Mouse (Mus musculus) layer of hippocampus, postnatal 14 days (tissue): ENCODE data around the gene Utrn. TPM values are rescaled to one million over a fixed set of nuclear protein-coding genes. Genes with fewer than 3 reads are reported as not detected.
"Not testable (repeated sequence)": the region's sequence is repeated elsewhere in the genome, so short reads cannot be mapped to it uniquely, and the experiment has no call there.

Experiments
- DNase-seq, 2 experiments: peaks; one replicate each; pipeline ENCODE4 v3.0.0; 2021 to 2022; ENCODE audit warnings: low spot score in 2 of 2, mixed read lengths in 1 of 2
- total RNA-seq, 2 experiments: library from RNA; stranded (reverse); gene quantifications; 2 replicates each; pipeline ENCODE4 v1.2.3; 2021

Gene Utrn
- total RNA-seq, 2 experiments from 2014 or later, result 35.6 to 40.3 TPM

DNA sequence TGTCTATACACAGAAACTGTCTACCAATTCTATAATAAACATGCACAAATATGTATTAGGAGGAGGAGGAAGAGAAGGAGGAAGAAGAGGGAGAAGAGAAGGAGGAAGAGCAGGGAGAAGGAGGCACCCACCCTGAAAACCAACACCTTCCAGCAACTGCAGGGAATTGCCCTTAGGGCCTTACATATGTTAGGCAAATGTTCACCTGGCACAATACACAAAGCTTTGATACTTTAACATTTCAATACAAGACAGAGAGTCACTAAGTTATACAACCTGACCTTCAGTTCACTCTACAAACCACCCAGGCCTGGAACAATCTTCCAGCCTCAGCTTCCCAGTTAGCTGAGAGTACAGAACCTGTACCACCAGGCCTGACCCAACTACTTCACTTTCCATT lies 260.5 kb downstream of the Utrn start:
- DNase-seq, result no peak

DNA sequence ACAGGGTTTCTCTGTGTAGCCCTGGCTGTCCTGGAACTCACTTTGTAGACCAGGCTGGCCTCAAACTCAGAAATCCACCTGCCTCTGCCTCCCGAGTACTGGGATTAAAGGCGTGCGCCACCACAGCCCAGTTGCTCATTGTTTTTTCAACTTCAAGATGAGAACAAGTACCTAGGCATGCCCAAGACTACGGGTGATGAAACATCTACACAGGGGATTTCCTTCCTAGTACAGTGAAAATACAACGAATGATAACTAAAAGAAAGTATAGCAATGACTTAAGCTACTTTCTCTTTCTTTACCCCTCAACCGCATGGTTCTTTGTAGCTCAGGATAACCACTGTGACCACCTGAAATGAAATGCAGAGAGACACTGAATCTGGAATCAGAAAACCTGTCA lies 262.0 kb downstream of the Utrn start:
- not testable (repeated sequence) for DNase-seq

DNA sequence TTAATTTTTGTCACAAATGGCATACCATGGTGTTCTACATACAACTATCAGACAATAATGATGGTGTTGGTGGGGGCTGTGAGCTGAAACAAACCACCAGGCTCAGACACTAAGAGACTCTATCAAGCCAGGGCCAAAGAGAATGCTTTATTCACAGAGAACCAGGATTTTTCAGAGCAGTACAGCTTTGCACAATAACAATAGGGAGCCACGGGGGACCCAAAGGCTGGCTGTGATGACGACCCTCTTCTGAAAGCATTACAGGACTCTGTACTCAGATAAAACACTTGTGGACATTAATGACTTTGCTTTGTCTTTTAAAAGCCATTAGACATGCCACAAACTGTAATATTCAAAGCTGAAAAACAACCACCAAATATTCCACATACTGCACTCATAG lies 273.8 kb downstream of the Utrn start:
- no peak for DNase-seq

DNA sequence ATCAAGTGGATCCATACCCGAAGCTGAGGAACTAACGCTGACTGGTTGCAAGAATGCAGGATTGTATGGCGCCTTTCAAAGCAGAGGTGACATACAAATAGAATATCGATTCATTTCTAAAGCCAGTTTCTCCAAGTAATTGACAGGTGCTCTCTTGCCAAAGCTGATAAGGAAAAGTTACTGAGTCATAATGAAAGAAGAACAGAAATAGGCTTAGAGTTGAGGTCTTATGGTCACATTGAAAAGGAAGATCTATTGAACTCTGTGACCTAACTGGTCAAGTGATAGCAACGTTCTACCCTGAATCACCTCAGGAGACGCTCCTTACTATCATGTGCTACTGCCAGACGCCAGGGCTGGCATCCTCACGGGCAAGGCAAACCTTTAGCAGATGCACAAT lies 274.2 kb downstream of the Utrn start:
- DNase-seq, result no peak

DNA sequence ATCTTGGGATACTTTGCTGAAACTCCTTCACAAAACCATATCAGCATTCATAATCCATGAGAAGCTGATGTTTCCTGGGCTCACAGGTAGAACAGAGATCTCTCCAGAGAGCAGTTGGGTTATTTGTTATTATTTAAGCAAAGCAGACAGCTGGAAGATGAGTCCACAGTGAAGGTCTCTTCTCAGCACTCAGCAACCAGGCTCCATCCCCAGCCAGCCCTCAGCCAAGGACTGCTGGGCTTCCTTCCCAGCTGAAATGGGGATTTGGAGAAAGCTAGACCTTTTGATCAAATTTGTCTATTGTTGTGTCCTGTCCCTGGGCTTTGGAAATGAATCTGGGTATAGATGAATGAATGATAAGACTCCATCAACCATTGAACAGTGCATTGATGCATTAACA lies 276.1 kb downstream of the Utrn start:
- DNase-seq, result no peak

DNA sequence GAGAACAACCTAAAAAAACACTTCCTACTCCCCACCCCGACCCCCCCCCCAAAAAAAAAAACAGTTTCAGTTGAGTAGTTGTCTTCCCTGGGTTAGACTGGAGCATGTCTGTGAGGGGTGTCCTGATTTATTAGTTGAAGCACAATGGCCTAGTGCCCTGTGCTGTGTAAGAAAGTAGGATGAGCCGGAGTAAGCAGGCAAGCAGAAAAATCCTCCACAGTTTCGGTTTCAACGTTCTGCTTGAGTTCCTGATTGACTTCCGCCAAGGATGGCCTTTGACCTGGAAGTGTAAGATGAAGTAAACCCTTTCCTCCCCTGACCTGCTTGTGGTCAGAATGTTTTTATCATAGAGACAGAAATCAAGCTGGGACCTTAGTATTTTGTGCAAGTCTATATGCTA lies 277.2 kb downstream of the Utrn start:
- DNase-seq, result no peak

DNA sequence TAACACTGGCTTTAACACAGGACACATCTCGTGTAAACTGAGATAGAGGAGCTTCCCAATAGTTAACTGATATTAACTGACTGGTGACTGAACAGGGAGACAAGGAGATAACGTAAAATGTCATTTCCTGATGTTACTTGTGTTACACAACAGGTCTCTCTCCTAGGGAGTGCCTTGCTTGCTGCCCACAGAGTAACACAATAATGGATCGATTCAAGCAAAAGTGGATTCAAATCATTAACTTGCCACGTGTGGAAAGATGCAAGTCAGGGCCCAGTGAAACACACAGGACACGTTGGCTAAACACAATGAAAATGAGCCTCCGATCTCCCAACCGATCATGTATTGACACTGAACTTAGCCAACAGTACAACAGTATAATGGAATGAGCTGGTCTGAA lies 281.1 kb downstream of the Utrn start:
- no peak for DNase-seq

DNA sequence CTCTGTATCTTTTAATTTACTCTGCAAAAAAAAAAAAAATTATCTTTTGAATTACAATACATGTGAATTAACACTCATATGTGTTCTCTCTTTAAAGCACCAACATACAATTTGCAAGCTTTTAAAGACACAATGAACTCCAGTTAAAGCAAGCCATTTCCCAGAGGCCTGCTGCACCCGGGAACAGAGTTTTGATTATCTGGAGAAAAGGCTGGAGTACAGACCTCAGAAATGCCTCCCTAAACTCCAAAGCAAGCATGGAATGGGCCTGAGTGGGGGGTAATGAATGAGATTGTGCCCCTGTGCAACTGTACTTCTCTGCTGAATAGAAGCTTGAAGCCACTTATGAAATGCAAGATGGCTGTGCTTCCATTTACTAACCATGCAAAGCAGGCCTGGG lies 281.8 kb downstream of the Utrn start:
- DNase-seq, result no peak

DNA sequence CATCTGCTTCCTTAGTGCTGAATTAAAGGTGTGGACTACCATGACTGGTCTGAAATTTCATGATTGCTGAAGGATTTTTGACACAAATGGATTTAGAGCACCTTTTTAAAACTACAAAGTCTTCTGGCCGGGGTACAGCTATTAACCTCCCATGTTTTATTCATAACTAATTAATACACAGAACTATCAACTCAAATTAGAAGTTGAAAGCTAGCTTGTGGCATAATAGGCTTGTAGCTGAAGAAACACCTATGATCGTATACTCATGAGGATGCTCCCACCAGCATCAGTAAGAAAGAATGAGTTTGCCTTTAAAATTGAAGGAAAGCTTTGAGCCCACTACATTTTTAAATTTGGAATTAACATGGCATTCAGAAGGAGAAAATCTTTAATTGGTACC lies 282.3 kb downstream of the Utrn start:
- no peak for DNase-seq

DNA sequence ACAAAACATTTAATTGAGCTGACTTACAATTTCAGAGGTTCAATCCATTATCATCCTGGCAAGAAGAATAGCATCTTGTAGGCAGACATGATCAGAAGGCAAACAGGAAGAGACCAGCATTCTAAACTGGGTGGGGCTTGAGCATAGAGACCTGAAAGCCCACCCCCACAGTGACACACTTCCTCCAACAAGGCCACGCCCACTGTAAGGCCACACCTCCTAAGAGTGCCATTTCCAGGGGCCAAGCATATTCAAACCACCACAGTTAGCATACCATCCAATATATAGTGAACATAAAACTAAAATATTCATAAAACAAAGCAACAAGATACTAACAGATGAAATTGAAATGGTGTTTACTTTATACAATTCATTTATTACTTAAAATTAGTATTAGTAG lies 283.0 kb downstream of the Utrn start:
- no peak for DNase-seq

DNA sequence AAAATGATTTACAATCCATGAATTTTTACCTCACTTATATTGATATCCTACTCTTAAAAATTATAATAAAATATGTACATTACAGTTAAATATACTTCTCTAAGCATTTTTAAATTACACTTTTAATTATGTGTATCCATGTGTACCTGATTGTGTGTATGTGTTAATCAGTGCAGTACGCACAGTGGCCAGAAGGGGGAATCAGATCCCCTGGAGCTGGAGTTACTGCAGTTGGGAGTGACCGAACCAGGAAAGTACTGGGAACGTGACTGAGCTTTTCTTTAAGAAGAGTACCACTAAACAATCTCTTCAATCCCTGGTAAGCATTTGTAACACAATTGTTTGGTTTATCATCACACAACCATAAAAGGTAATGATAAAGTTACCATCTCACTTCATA lies 285.7 kb downstream of the Utrn start:
- no peak for DNase-seq

DNA sequence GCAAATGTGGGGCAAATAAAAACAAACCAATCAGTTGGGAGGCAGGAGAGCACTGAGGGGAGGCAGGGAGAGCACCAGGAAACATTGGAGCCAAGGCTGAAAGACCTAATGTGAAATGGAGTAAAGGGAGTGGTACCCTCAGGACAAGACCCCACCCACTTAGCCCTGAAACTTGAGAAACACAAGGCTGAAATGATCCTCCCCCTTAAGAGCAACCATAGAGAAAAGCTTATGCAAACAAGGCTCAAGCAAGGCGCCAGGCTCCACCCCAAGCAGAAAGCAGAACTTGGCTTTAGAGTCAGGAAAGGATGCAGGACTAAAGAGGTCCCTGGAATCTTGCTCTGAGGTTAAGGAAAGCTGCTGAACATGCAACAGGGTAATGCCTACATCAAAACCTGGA lies 290.1 kb downstream of the Utrn start:
- DNase-seq, result no peak

DNA sequence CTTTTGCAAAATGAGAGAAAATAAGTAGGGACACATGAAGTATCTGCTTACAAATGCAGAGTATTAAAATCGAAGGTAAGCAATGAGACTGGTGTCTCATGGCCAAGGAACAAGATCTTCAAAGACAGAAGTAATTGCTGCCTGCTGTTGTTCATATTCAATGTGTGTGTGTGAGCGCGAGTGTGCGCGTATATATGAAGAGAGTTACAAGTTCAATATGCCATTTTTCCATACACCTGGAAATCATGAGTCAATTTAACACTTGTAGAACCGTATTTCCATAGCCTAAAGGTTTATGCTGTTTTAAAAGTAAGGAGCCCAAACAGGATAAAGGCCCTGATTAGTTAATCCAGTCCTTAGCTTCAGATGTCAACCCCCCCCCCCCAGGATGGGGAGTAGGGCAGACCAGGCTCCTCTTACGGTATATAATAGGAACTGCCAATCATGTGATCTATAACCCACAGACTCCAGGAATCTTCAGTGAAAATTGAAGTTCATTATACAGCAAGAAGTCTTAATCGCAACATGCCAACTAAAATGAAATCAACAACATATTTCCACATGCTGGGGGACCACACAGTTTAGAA lies 293.2 kb downstream of the Utrn start:
- DNase-seq, result no peak

DNA sequence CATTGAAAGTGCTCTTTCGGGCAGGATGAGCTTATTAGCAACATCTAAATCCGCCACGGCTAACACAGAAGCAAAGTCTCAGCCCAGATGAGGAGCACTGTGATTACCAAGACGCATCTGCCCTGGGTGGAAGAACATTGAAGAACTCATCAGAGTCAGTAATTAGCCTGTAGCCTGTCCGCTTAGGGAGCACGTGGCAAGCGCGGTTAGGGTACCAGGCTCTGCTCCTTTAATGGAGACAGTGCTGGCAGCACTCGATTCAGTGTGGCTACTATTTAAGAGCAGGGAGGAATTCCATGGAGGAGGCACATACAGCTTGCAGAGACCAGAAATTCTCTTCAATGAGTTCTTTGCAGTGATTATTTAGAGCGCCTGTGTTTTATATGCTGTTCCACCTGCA lies 294.4 kb downstream of the Utrn start:
- no peak for DNase-seq

DNA sequence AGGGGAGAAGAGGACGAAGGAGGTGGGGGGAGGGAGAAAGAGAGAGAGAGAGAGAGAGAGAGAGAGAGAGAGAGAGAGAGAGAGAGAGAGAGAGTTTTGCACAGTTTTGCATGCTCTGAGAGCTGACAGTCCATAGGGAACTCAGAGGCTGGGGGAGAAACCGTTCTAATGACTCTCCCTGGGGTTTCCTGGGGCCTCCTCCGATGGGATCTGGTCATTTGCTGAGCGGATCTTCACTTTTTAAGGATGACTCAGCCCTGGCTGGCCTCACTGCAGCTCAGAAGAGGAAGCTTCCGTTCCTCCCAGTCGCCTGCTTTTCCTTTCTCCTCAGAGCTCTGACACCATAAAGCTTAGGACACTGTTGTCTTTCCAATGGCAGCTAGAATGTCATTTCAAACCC lies 295.6 kb downstream of the Utrn start:
- no peak for DNase-seq

DNA sequence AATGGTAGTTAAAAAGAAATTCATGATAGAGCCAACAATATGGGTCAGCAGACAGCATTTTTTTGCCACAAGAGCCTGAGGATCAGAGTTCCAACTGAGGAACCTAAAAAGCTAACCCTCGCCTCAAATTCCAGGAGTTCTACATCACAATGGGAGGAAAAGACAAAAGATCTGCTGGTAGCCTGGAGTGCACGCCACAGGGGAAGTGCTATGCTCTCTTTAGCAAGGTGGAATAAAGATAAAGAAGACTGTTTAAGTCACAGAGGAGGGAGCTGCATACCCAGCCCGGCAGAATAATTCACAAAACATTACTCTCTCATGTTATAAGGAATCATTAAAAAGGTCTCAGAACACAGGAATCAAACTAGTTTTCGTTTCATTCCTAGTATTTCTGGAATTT lies 296.4 kb downstream of the Utrn start:
- no peak for DNase-seq

DNA sequence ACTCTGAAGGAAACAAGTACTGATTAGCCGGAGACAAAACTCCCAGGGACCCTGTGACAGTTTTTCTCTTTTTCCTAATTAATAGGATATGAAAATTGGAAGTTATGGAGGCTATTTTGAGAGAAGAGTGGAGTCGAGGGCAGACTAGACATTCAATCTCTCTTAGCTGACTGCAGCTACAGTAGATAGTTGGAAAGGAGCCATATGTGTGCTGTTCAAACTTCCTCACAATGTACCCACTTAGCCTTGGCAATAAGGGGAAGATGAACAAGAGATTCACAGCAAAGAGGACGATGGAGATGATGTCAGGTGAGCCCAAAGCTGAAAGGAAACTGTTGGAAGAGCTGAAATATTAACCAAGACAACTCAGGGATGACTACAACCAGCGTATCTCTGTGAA lies 304.7 kb downstream of the Utrn start:
- DNase-seq, result no peak

DNA sequence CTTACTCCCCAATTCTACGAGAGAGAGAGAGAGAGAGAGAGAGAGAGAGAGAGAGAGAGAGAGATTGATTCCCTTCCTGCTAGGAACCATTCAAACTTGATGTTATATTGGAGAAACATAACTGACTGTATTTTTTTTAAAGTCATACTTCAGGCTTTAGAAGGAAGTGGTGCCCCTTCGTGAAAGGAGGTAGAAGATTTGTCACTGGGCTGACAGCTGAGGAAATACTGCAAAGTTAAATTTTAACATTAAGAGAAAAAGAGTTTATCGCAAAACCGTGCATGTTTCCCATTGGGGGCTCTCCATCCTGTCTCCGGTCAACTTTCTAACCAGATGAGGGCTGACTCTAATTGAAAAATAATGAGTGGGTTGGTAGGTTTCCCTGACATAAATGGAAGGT lies 310.4 kb downstream of the Utrn start:
- DNase-seq, result no peak

DNA sequence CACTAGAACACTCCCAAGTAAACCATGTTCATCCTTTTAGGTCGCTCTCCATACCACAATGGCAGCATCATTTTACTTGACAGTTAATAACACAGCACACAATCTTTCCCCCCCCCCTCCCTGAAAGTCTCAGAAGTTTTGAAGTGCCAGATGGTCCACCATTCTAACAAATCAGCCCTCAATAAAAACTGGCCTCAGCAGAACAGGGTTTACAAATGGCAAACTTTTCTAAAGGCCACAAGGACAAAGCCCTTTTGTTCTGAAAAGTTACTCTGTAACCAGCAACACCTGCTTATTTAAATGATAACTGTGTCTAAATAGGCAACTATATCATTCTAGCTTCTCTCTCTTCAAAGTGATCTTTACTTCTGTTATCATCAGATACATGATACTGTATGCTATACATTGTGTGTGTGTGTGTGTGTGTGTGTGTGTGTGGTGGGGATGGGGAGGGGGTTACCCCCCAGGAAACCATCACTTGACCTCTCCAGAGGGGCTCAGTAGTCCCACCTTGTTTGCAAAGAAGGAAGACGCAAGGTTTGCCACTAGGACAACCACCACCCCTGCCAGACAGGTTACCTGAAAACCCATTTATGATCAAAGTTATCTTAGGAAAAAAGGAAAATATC lies 315.0 kb downstream of the Utrn start:
- no peak for DNase-seq

DNA sequence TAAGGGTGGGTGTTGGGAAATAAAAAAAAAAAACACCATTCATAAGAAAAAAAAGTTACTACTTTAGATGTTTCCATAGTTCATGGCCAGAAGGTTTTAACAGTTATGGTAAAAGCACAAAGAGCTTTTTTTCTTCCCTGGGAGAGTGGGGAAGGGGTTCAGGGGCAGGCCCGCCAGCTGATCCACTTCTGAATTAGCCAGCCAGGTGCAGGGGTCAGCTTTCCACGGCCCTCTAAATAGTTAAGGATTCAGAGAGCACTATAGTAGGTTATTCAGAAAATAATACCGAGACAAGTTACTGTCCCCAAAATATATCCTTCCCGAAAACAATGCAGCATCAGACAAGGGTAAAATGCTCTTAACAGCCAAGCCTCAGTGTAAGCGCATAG lies 316.3 kb downstream of the Utrn start:
- no peak for DNase-seq

DNA sequence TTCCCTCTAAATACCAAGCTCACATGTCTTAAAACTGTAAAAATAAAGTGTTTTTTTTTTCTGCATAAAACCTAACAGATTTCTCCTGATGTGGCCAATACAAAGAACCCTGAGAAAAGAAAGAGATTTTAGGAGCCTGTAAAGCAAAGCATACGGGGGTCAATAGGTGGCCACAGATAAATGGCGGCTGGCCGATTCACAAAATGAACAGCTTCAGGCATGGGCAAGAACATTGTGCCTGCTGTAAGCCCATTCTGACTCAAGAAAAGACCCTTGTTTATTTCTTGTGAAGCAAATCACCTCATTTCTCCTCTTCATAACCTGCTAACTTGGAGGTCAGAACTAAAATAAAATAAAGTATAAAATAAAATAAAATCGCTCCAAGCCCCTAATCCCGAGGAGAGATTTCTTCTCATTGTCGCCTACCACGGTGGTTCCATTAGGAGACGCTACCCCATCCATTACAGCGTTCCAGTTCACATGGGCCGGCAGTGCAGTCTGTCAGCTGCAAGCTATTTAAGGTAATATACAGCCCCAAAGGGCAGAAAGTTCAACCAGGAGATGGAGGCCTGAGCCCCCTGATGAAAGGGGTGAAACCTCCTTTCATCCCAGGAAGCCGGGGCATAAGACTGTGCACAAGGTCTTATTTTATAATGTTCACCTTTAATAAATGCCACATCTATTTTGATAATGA lies 316.8 kb downstream of the Utrn start:
- no peak for DNase-seq

DNA sequence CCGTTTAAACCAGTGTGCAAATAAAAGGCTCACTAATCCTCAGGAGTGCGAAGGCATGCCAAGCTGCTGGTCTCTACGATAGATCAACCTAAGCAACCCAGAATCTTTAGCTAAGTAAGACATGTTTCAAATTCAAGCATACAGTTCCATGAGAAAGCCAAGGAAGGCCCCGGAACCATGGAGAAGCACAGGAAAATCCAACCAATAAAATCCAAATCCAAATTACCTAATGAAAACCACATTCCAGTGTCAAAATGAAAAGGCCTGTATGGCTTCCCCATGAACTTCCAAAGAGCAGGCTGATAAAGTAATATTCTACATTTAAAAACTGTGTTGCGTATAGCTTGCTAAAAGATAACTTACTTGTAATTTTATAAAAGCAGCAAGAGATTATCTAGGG lies 317.4 kb downstream of the Utrn start:
- no peak for DNase-seq

DNA sequence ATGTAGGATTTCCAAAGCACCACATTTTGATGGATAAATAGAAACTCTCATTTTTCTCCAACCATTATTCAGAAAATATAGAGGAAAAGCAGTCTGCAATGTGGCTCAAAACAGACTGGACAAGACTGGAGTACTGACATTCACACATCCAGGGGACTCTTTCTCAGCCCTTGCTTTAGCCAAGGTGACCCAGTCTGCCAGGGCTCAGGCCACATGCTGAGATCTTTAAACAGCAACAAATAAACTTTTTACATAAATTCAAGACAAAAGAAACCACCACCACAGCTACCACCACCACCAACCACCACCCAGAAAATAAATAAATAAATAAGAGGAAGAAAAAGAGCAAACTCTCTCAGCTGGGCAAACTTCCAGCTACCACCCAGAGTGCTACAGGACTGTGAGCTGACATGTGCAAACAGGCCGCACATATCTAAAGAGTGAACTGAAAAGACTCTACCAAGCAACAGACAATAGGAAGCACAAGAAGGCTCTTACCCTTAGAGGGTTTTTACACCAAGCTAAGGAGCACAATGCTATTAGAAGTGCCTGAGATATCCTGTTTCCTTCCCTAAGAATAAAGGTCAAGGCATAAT lies 319.1 kb downstream of the Utrn start:
- DNase-seq, result no peak
